ENCODE assay signal across 18 mouse cellular contexts in the genomic region with DNA sequence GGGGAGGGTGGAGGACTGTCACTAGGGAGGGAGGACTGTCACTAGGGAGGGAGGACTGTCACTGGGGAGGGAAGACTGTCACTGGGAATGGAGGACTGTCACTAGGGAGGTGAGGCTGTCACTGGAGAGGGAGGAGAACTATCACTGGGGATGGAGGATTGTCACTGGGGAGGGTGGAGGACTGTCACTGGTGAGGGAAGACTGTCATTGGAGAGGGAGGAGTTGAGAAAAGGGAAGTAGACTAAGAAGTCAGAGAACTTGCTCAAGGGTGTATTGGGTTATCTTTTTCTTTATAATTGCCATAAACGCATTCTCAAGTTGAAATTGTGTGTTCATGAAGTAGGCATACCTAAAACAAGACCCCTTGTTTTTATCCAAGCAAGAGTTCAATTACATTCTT.
"Had no signal": no experiment of that assay in that cellular context is flagged by ENCODE, and none has a peak within 500 bp of the region (broad histone marks: within the 10 kb centered on the region; RNA-seq: fewer than 3 reads in every experiment).

No protein-coding gene starts in this region.

- H3K27me3 ChIP-seq: midbrain, embryonic 12.5 days; neural tube, embryonic 12.5 days; stomach, embryonic 15.5 days had no signal

- DNase-seq: lung, adult 18-20 months; lung, embryonic 14.5 days; lung, postnatal 10 days; lung, postnatal 4 days; midbrain, embryonic 14.5 days; retina, postnatal 1 day; right cerebral cortex, adult 18-20 months; right cerebral cortex, postnatal 25 days; right cerebral cortex, postnatal 4 days; thymus, adult 2 months; thymus, postnatal 25 days had no signal

- H3K4me3 ChIP-seq: midbrain, embryonic 10.5 days; midbrain, embryonic 12.5 days; neural tube, embryonic 12.5 days; stomach, embryonic 15.5 days had no signal

- H3K9ac ChIP-seq: liver, embryonic 14.5 days; lung, embryonic 14.5 days; midbrain, embryonic 12.5 days; neural tube, embryonic 12.5 days; stomach, embryonic 15.5 days had no signal

- H3K27ac ChIP-seq: liver, embryonic 14.5 days; midbrain, embryonic 10.5 days; midbrain, embryonic 12.5 days; neural tube, embryonic 12.5 days; stomach, embryonic 15.5 days; stomach, postnatal 0 days had no signal

- H3K4me1 ChIP-seq: midbrain, embryonic 10.5 days; midbrain, embryonic 12.5 days; neural tube, embryonic 12.5 days; stomach, embryonic 15.5 days had no signal

- ATAC-seq: midbrain, embryonic 16.5 days had no signal

- H3K9me3 ChIP-seq: midbrain, embryonic 10.5 days; midbrain, embryonic 12.5 days; neural tube, embryonic 12.5 days; stomach, embryonic 15.5 days had no signal

- H3K36me3 ChIP-seq: midbrain, embryonic 10.5 days; midbrain, embryonic 12.5 days; neural tube, embryonic 12.5 days; stomach, embryonic 15.5 days had no signal

- H3K4me2 ChIP-seq: lung, embryonic 14.5 days; midbrain, embryonic 12.5 days; neural tube, embryonic 12.5 days; stomach, embryonic 15.5 days had no signal
